Mouse (Mus musculus) fibroblast of lung, adult 2 months (primary cell): ENCODE results near the gene Procr.
A peak's percentile ranks its signal among the peaks of the same experiment; 100 is the strongest.
"Not testable (repeated sequence)": the region's sequence is repeated elsewhere in the genome, so short reads cannot be mapped to it uniquely, and the experiment has no call there.

ENCODE experiments used
- DNase-seq: peaks from one replicate; pipeline ENCODE4 v3.0.0-alpha.2; 2011; ENCODE audit warnings: low read depth

Procr gene

DNA sequence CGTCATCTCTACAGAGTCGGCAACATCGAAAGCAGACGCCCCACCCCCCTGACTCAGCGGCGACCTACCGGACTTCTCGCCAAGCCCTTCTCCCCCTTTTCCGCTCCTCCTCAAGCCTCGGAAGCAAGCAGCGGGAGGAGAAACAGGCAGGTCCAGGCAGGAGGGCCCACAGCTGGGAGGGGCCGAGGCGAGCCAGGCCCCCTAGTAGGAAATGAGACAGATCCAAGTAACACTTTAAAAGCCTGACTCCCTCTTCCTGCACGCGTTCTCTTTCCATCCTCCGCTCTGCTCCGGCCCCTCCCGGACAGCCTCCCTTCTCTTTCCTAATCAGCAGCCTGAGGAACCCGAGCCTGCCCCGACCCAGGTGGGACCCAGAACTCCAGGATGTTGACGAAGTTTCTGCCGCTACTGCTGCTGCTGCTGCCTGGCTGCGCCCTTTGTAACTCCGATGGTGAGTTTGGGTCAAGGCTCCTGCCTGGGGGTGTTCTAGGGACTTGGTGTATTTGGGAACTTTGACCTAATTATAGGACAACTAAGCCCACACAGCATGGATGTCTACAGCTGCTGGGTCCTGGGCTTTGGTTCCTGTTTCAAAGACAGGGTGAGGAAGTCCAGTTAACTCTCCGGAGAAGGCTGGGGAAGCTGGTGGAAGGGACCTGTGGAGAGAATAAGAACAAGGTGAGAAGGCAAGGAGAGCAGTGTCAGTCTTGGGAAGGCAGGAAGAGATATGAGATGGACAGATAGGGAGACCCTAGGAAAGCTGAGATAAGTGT lies at the start of gene Procr:
Procr (plus strand) TSS at position 104 of the 773 bp plus-strand sequence.
- peak; percentile 45 for DNase-seq

DNA sequence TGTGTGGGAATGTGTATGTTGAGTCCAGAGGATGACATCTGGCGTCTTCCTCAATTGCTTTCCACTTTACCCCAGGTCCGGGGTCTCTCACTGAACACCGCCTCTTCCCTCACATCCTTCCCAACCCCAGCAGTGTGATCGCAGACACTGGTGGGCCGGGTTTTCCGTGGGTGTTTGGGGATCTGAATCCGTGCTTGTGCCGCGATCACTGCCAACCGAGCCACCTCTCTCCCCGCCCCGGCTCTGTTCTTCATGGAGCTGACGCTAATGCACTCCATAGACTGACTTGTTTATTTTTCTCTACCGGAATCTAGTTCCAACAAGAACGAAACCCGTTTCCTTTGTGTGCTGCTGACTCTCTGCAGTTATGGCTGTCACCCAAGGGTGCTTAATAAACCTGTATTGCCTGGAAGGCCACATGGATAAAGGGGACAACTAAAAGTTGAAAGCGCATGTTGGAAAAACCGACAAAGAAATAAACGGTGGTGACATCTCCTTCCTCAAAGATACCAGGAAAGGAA lies 49.5 kb upstream of the Procr start:
- DNase-seq, result no peak

DNA sequence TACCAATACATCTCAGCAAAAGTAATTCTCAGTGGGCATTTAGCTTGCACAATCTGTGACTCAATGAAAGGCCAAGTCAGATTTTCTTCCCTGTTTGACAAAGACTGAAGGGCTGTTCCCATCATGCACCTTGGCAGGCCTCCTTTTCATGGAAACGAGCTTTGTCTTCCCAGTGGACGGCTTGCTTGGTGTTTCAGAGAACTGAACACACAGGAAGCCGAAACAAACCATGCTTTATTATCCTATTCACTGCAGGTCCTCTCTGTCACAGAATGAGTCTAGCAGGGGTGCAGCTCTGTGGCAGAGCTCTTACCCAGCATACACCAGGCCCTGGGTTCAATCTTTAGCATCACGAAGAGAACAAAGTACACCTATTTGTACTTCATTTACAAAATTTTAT lies 47.3 kb upstream of the Procr start:
- no peak for DNase-seq

DNA sequence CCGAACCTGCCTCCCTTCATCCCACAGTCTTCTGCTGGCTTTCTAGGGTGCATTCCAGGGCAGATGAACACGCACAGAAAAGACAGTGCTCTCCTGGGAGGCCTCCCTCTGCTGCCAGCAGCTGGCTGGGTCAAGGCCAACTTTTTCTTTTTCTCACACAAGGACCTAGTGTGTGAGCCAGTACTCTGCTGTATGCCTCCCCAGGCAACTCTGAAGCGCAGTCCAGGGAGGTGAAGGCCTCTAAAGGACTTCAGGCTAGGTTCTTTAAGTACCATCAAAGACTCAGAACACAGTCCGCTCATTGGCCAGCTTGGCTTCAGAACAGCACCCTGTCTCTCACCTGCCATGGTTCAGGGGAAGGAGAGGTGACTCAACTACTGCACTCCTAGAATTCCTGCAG lies 43.7 kb upstream of the Procr start:
- DNase-seq, result peak; percentile 21

DNA sequence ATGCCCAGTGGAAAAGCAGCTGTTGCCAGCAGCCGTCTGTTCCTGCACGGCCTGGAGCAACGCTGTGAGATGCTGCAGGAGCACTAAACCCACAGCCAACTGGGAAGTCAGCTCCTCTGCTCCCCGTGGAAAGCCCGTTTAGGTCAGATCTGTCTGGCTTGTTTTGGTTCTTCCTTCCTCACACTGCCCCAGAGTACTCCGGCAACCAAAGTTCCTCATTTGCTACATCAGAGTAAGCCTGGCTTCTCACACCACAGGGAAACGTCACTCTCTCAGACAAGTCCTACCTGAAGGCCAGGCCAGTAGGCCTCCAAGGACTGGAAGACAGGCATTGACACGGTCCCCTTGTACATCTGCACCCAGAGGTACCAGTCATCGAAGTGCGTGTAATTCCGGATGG lies 40.4 kb upstream of the Procr start:
- no peak for DNase-seq

DNA sequence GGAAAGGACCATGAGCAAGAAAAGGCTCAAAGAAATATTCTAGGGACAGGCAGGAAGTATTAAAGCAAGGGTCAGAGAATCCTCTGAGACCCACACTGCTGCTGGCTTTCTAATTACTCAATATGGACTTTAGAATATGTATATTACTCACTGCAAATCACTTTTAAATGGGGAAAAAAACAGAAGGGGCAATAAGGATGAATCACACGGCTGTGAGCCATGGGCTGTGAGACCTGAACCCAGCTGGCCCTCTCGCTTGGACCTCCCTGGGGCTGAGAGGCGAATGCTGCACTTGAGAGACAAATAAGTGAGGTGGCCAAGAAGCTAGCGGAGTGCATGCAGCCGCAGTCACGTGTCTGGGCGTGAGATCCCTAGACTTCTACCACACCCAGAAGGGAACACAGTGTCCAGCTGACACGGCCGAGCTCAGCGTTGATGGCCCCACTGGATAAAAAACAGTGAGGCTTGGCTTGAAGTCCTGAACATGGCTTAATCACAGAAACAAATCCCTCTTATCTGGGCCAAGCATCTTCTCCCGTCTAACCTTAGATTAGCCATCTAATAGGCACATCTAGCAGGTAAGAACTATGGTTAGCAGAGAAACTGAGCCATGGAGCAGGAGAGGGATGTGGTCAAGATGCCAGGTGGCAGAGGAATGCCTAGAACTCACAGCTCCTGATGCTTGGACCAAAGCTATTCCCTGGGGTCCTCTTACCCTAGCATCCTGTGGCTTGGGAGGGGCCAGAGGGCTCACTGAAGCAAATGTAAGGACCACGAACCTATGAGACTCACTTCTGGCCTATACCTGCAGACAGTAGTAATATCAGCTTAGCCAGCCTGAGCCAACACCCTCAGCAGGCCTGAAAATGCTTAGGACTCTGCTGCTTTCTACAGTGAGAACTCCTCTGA lies 33.6 kb upstream of the Procr start:
- DNase-seq, result no peak

DNA sequence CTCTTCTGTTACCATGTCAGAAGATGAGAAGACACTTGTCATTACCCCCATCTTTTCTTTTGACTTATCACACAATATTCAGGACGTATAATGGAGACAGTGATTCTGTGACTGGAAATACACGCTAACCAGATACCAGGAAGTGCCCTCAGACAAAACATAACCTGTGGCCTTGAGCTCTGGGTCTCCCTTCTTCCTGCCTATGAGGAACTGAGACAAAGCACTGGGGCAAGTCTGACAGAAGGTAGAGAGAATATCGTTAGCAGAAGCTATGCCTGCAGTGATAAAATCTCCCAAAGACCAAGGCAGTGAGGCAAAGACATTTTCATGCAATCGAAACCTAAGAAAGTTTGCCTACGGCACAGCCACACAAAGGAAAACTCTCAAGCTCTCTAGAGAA lies 30.3 kb upstream of the Procr start:
- DNase-seq, result no peak

DNA sequence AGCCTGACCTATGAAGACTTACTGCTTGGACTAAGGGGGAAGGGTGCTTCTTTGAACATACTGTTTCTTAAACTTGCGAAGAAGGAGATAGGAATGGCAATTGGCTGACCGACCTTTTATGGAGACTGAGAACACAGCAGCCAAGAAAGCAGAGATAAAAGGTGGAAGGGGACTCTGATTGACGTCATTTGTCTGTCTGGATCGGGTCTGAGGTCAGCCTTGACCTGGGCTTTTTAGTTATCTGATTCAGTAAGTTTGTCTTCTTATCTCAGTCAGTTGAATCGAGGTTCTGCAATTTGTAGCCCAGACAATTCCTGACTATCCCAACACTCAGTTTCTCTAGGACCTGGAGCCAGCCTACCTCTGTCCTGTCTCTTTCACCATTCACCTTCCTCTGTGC lies 26.9 kb upstream of the Procr start:
- DNase-seq, result no peak

DNA sequence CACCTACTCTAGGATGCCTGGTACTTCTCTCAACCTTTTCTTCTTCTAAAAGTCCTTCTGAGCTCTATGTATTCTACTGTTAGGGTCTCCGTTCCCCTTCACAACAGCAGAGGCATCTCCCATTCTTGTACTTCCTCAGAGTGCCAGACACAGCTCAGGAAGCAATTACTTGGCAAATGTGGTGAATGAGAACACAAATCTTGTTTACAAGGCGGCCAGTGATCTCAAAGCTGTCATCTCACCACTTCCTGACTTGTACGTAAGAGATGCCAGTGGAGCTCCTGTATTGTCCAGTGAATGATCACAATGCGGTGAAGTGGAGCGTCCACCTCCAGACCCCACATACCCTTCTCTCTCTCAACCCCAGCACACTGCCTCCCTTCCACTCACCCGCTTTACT lies 26.4 kb upstream of the Procr start:
- DNase-seq, result no peak

DNA sequence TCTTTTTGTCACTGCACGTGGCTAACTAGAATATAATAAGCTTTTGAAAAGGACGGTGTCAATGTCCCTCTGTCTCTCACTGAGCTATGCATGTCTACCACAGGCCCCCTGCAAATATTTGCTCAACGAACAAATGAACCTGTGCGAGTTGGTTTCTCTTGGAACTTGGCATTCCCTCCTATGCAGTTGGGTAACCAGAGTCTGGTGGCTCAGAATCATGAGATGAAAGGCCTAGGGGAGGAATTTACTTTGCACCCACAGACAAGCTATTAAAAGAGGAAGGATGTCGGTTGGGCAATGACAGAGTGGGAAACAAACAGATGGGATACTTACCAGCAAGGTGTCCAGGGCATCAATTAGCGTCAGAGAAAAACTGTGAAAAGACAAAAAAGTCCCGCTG lies 24.6 kb upstream of the Procr start:
- no peak for DNase-seq

DNA sequence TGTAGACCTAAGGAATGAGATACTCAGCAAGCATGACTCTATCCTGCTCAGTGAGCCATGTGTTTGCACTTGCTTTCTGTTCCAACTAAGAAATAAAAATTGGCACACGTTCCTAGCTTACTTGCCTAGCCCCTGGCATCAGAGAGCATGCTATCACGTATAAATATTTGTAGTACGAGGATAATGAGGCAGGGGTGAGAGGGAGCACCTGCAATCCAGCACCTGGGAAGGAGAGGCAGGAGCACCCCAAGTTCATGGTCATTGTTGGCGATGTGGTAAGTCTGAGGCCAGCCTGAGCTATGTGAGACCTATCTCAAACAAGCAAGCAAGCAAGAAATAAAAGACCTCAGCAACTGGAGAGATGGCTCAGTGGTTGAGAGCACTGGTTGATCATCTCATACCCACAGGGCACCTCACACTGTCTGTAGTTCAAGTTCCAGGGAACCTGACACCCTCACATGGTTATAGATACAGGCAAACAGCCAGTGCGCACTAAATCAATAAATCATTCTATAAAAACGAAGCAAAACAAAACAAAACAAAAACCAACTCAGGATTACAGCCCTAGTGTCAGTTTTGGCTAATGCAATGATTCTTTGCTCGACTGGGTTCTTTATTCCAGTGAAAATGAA lies 23.0 kb upstream of the Procr start:
- DNase-seq, result no peak

DNA sequence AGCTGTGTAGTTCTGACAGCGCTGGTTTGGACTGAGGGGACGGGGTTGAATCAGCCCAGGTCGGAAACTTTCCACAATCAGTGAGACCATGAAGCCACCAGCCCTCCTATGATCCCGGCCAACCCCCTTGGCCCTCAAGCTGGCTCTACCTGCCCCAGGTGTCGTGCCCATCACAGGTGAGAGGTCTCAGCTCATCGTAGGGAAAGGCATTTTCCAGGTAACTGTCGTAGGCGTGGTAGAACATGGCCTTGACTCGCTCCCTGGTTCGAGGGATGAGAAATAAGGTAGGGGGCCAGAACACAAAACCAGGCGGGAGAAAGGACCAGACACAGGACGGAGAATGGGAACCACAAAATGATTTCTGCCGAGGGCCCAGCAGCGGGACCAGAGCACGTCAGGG lies 22.2 kb upstream of the Procr start:
- DNase-seq, result no peak

DNA sequence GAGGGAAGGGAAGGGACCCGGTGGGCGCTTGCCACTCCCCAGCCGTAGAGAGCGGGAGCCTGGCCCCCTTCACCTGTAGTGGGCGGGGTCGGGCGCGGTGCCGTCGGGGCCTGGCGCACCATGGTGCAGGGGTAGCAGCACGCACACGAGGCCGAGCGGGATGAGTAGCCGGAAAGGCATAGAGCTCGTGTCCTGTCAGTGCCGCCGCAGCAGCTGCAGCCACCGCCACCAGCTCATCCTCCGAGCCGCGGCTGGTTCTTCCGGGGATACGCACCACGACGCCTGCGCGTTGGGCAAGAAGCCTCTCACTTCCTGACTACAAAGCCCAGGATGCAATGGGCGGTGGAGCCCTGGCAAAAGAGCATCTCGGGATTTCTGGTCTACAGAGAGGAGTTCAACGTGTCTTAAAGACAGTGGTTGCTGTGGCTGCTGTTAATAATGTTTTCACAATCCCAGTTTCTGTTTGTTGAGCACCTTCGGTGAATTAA lies 21.7 kb upstream of the Procr start, which contains the start of gene Edem2:
Edem2 (minus strand) TSS at position 318 of the 488 bp plus-strand sequence.
- peak; percentile 78 for DNase-seq

DNA sequence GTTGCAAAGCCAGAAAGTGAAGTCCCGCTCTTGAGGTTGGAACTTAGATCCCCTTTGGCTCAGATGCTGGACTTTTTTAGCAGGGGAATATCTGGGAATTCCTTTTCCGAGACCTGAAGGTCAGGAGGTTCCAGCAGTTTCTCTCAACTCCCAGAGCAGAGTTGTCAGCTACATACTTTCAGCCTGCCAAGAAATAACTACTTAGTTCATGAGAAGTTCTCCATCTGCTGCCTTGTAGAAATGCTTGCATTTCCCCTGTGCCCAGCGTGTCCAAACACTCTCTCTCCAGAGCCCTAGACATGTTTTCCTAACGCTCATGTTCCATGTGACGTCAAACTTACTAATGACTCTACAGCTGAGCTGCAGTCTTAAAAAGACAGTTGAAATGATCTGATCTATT lies 15.8 kb upstream of the Procr start:
- DNase-seq, result no peak

DNA sequence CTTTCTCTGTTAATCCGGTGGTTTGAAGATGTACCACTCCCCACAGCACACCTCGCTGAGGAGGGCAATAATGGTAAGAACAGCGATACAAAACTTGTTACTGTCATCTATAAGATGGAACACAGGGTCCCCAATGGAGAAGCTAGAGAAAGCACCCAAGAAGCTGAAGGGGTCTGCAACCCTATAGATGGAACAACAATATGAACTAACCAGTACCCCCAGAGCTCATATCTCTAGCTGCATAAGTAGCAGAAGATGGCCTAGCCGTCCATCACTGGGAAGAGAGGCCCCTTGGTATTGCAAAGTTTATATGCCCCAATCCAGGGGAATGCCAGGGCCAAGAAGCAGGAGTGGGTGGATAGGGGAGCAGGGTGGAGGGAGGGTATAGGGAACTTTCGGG lies 15.2 kb upstream of the Procr start, which contains the start of gene Gm17581:
Gm17581 (minus strand) TSS at position 101 of the 400 bp plus-strand sequence.
- not testable (repeated sequence) for DNase-seq

DNA sequence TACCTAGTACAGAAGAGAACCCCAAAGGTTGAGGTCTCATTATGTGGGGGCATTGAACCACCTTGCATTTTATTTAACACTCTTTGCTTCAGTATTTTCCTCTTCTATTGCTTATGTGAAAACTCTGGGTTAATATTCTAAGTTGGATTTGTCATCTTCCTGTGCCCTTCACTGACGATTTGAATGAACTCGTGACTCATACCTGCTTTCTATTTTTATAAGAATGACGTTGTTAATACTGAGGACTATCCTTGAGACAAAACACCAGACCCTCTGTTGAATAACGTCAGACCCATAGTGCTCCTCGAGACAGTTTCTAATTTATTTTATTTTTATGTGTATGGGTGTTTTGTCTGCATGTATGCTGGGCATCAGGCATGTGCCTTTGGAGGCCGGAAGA lies 14.0 kb upstream of the Procr start:
- no peak for DNase-seq

DNA sequence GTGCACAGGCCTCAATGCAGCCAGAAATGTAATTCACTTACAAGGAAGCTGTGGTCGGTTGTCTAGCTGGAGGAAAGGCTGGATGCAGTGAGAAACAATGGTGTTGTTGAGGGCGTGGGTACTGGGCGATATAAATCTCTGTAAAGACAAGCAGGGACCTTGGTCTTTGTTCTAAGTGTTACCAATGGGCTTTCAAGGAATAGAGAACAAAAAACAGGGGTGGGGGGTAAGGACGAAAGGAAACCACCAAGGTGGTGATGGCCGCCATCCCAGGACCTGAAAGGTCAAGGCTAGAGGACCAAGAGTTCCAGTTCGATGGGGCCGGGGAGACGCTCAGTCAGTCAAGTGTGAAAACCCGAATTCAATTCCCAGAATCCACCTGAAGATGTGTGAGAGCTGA lies 13.1 kb upstream of the Procr start:
- DNase-seq, result no peak

DNA sequence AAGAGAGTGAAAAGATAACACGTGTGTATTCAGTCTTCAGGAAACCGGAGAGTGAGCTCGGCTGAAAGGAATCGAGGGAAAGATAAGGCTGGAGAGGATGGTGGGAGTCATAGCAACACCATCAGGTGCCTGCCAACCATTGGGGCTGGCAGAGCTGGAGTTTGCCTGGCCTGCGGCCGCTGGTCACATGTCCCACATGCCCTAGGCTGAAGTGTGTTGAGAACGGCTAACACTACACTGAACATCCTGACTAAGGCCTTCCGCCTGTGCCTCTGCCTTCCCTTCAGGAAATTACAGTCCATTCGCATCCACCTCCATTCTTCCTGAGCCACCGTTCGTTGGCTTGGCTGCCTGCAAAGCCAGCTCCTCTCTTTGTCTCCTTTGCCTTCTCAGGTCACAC lies 8.7 kb upstream of the Procr start:
- DNase-seq, result no peak

DNA sequence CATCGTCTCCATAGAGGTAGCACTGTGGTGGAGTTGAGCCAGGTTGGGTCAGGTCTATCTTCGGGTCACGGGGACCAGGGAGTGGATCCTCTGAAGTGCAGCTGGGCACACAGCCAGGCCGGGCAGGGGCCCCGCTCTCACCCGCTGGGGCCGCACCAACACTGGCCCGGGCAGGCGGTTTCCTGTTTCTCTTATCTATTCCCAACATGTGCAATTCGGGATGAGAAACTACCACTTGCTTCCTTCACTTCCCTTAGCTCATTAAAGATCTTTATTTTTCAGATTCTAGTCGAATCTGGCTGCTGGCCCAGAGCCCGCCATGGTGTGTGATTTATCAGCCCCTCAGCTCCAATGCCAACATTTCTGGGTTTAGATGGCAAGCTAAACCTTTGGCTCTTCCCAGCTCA lies 8.0 kb upstream of the Procr start:
- no peak for DNase-seq

DNA sequence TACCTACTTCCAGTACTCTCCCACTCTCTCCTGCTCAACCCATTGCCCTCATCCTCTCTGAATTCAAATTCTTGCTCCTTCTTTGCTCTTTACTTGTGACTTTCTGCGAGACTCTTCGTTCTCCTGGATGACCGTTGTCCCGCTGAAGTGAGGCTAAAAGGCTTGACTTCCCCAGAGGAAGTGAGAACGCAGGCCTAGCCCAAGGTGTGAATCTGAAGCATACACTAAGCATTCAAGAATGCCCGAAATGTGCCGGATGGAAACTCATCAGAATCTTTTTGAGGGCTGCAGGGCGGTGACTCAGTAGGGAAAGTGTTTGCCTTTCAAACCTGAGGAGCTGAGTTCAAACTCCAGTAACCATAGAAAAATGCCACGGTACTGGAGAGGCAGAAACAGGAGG lies 7.6 kb upstream of the Procr start:
- DNase-seq, result no peak

DNA sequence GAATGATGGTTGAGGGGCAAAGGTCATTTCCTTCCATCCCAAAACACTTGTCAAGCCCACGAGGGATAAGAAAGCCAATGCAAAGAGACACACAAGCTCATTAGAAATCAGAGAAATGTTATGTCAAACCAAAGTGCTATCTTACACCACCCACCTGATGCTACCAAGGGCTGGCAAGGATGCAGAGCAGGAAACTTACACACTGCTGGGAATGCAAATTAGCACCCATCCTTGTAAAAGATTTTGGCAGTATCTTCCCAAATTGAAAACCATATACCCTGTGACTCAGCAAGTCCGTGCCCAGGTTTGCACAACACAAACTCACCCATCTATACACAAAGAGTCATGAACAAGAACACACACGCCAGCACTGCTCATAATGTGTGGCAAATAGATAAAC lies 5.4 kb upstream of the Procr start:
- DNase-seq, result no peak

DNA sequence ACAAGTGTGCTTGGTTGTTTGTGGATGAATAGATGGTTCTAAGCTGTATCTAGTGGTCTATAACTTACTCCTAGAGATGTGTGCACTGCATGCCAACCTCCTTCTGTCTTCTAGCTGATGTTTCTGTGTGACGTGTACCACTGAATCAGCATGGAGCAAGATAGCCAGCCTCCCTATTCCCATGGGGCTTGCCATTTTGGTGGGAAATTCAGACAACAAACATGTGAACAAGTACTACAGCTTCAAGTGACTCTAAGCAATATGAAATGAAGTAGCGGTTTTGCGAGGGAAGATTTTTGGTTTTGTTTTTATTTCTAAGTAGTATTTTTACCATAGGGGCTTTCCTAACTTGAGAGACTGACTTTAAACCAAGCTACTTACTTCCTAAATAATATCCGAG lies 1.5 kb upstream of the Procr start:
- no peak for DNase-seq
